ENCODE assay signal across 8 mouse cellular contexts in genomic region chr17:49400130-49400529, GRCm38 (mm10). TPM values are rescaled to one million over a fixed set of nuclear protein-coding genes. Genes with fewer than 3 reads are reported as not detected.
DNase-seq lines count a peak whose midpoint lies in the region; ATAC-seq and TF ChIP-seq lines count a peak whose summit lies in the region.

No protein-coding gene starts in this region.

- peak; percentile 76 for ATAC-seq in liver, postnatal 0 days
- 0 out of 2 replicates have a peak, but pooled peaks have one; percentile 61 for ATAC-seq in neural tube, embryonic 15.5 days (ENCODE audit: low FRiP score)

- TF ChIP-seq EP300 in liver, postnatal 0 days (IDR thresholded peaks at IDR 0.05; ENCODE audit: low read depth), result no peak

- H3K4me1 ChIP-seq in forebrain, embryonic 10.5 days, result no peaks in the 10 kb centered on the region
- H3K4me1 ChIP-seq in liver, postnatal 0 days (ENCODE audit: insufficient read depth), result no peaks in the 10 kb centered on the region
- H3K4me1 ChIP-seq in neural tube, embryonic 15.5 days, result 0 out of 2 replicates have a peak, but pooled peaks cover 3% of the 10 kb centered on the region
- peaks cover 8% of the 10 kb centered on the region for H3K4me1 ChIP-seq in thymus, adult 2 months (replicated peaks; ENCODE audit: control insufficient read depth, insufficient read depth, low read length)

- WGBS in forebrain, embryonic 10.5 days, result 4% methylated on average over 2 of the region's 2 CpGs
- WGBS in liver, postnatal 0 days (ENCODE audit: insufficient replicate concordance), result 8% methylated on average over 2 of the region's 2 CpGs
- 3% methylated on average over 2 of the region's 2 CpGs for WGBS in neural tube, embryonic 15.5 days
- 15% methylated on average over 2 of the region's 2 CpGs for WGBS in thymus, adult 2 months

- H3K9ac ChIP-seq in liver, postnatal 0 days (replicated peaks), result no peak overlapping the region
- H3K9ac ChIP-seq in neural tube, embryonic 15.5 days (replicated peaks), result no peak overlapping the region

- H3K9me3 ChIP-seq in forebrain, embryonic 10.5 days, result no peaks in the 10 kb centered on the region
- H3K9me3 ChIP-seq in liver, postnatal 0 days (ENCODE audit: low read length), result no peaks in the 10 kb centered on the region
- H3K9me3 ChIP-seq in neural tube, embryonic 15.5 days (replicated peaks), result no peaks in the 10 kb centered on the region

- no peak overlapping the region for H3K4me2 ChIP-seq in liver, postnatal 0 days (ENCODE audit: low read depth, low read length)
- H3K4me2 ChIP-seq in neural tube, embryonic 15.5 days, result no peak overlapping the region

- no peak overlapping the region for H3K27ac ChIP-seq in forebrain, embryonic 10.5 days
- no peak overlapping the region for H3K27ac ChIP-seq in liver, postnatal 0 days (ENCODE audit: low read depth)
- no peak overlapping the region for H3K27ac ChIP-seq in neural tube, embryonic 15.5 days (replicated peaks)
- H3K27ac ChIP-seq in thymus, adult 2 months (ENCODE audit: control insufficient read depth, insufficient read depth, low read length), result no peak overlapping the region

- no peak for TF ChIP-seq POLR2A in thymus, adult 2 months (IDR thresholded peaks at IDR 0.05; ENCODE audit: control insufficient read depth, extremely low read depth, insufficient read depth, low read length, poor library complexity)

- intact Hi-C loops in heart, postnatal 14 days (cut with DNase I), result loop anchor here (1.0 to 10.0 kb wide), 4 partner anchors 134 to 935 kb away; no protein-coding TSS in a partner anchor

- H3K4me3 ChIP-seq in forebrain, embryonic 10.5 days, result no peak overlapping the region
- H3K4me3 ChIP-seq in liver, postnatal 0 days (ENCODE audit: low read depth, low read length), result no peak overlapping the region
- no peak overlapping the region for H3K4me3 ChIP-seq in neural tube, embryonic 15.5 days (replicated peaks)
- no peak overlapping the region for H3K4me3 ChIP-seq in thymus, adult 2 months (ENCODE audit: control insufficient read depth, insufficient read depth, low read length)

- H3K27me3 ChIP-seq in forebrain, embryonic 10.5 days (ENCODE audit: poor library complexity, severe bottlenecking), result no peaks in the 10 kb centered on the region
- H3K27me3 ChIP-seq in liver, postnatal 0 days (ENCODE audit: insufficient read depth, low read length), result no peaks in the 10 kb centered on the region
- no peaks in the 10 kb centered on the region for H3K27me3 ChIP-seq in neural tube, embryonic 15.5 days (replicated peaks)
- H3K27me3 ChIP-seq in thymus, adult 2 months (ENCODE audit: control insufficient read depth, insufficient read depth, low read length), result no peaks in the 10 kb centered on the region

- no peaks in the 10 kb centered on the region for H3K36me3 ChIP-seq in forebrain, embryonic 10.5 days (replicated peaks)
- no peaks in the 10 kb centered on the region for H3K36me3 ChIP-seq in liver, postnatal 0 days (replicated peaks; ENCODE audit: insufficient read depth, low read length)
- H3K36me3 ChIP-seq in neural tube, embryonic 15.5 days, result no peaks in the 10 kb centered on the region
- H3K36me3 ChIP-seq in thymus, adult 2 months (ENCODE audit: control insufficient read depth, insufficient read depth, low read length), result no peaks in the 10 kb centered on the region

- DNase-seq in ES-CJ7 (ENCODE audit: low read depth, low spot score), result peak; percentile 78
- DNase-seq in brain, embryonic 18.5 days (ENCODE audit: low read depth, low spot score), result peak; percentile 45
- DNase-seq in forebrain, embryonic 10.5 days (ENCODE audit: extremely low spot score, low spot score), result peak; percentile 76
- peak; percentile 71 to 82 for DNase-seq in heart, postnatal 14 days
- DNase-seq in kidney, postnatal 4 days, result peak; percentile 86 to 88
- peak; percentile 83 for DNase-seq in liver, postnatal 0 days
- peak; percentile 62 for DNase-seq in thymus, adult 2 months

- TF ChIP-seq CTCF in liver, postnatal 0 days (IDR thresholded peaks at IDR 0.05; ENCODE audit: low read depth), result peak; percentile 83
- TF ChIP-seq CTCF in thymus, adult 2 months (IDR thresholded peaks at IDR 0.05; ENCODE audit: borderline replicate concordance, control insufficient read depth, extremely low read depth, insufficient read depth, low read length, poor library complexity), result no peak

RNA-seq across cellular contexts. Expression of gene Mocs1, which starts 28.0 kb away (rescaled TPM):
- 5.8 and 5.9 TPM in 2 replicates for polyA plus RNA-seq in forebrain, embryonic 10.5 days (2016; fragmentation: Nextera tagmentation; extraction: Ambion mirVana)
- 10 to 100 TPM; 21.8 to 25.1 TPM for total RNA-seq in heart, postnatal 14 days (2021)
- 8.8 and 11.8 TPM in 2 replicates for polyA plus RNA-seq in liver, postnatal 0 days (2015; fragmentation: Nextera tagmentation; extraction: Ambion mirVana)
- polyA plus RNA-seq in neural tube, embryonic 15.5 days (2015; fragmentation: Nextera tagmentation; extraction: Ambion mirVana), result 4.7 and 6.2 TPM in 2 replicates
- polyA plus RNA-seq in thymus, adult 2 months (2012; rRNA removed), result 32.9 and 38.4 TPM in 2 replicates
